Mouse (Mus musculus) adrenal gland, postnatal 25 days (tissue): Measurements from ENCODE around the gene Fcer1g. TPM values are rescaled to one million over a fixed set of nuclear protein-coding genes. Genes with fewer than 3 reads are reported as not detected.
A peak's percentile ranks its signal among the peaks of the same experiment; 100 is the strongest.

Experiments
- DNase-seq: peaks from one replicate; pipeline ENCODE4 v3.0.0; 2021; ENCODE audit warnings: mixed read lengths
- total RNA-seq: library from RNA; stranded (reverse); gene quantifications from 2 replicates; pipeline ENCODE4 v1.2.3, GENCODE M21; 2021

Gene Fcer1g
- total RNA-seq, 1 experiment from 2014 or later = 11.1 TPM

GRCm38 (mm10) chr1:171187851-171188700 is 46.1 kb downstream of the Fcer1g start:
- no peak for DNase-seq

- no peak for DNase-seq
Measured at GRCm38 (mm10) chr1:171185655-171186054, 48.5 kb downstream of the Fcer1g start.

- peak; percentile 21 for DNase-seq
Measured at GRCm38 (mm10) chr1:171184314-171184713, 49.9 kb downstream of the Fcer1g start.

GRCm38 (mm10) chr1:171183620-171184019 is 50.5 kb downstream of the Fcer1g start:
- DNase-seq = no peak

GRCm38 (mm10) chr1:171183025-171183424 is 51.1 kb downstream of the Fcer1g start:
- no peak for DNase-seq

Other genes starting within 250 kb of the Fcer1g start
- gene Fcgr4, start 215.4 kb downstream of the Fcer1g start, total RNA-seq = 0.76 and 1.6 TPM in 2 replicates
- 5.5 and 7.4 TPM in 2 replicates for gene Fcgr3, start 169.4 kb downstream of the Fcer1g start, total RNA-seq
- gene Cfap126, start 120.4 kb downstream of the Fcer1g start, total RNA-seq = 2.3 and 4.5 TPM in 2 replicates
- gene Sdhc, start 83.8 kb downstream of the Fcer1g start, total RNA-seq = 372 and 386 TPM in 2 replicates
- gene Mpz, start 83.7 kb downstream of the Fcer1g start, total RNA-seq = 0.88 and 2.9 TPM in 2 replicates
- gene Pcp4l1, start 38.1 kb downstream of the Fcer1g start, total RNA-seq = 36.1 and 37.7 TPM in 2 replicates
- gene Nr1i3, start 20.4 kb downstream of the Fcer1g start, total RNA-seq = 3.0 TPM in 1 of 2 replicates, not detected in the other
- gene Tomm40l, start 11.9 kb downstream of the Fcer1g start, total RNA-seq = 32.9 and 43.7 TPM in 2 replicates
- 2.1 and 105 TPM in 2 replicates for gene Apoa2, start 9.3 kb downstream of the Fcer1g start, total RNA-seq
- 0.62 and 0.67 TPM in 2 replicates for gene Adamts4, start 16.1 kb upstream of the Fcer1g start, total RNA-seq
- gene Ndufs2, start 17.0 kb upstream of the Fcer1g start, total RNA-seq = 565 and 662 TPM in 2 replicates
- 36.9 and 38.1 TPM in 2 replicates for gene B4galt3, start 36.0 kb upstream of the Fcer1g start, total RNA-seq
- 41.6 and 54.7 TPM in 2 replicates for gene Ppox, start 46.8 kb upstream of the Fcer1g start, total RNA-seq
- 47.8 and 50.5 TPM in 2 replicates for gene Usp21, start 53.6 kb upstream of the Fcer1g start, total RNA-seq
- gene Ufc1, start 60.7 kb upstream of the Fcer1g start, total RNA-seq = 132 and 151 TPM in 2 replicates
- gene Dedd, start 94.8 kb upstream of the Fcer1g start, total RNA-seq = 35.9 and 36.5 TPM in 2 replicates
- gene Nit1, start 111.3 kb upstream of the Fcer1g start, total RNA-seq = 83.2 and 86.9 TPM in 2 replicates
- 140 and 145 TPM in 2 replicates for gene Pfdn2, start 111.3 kb upstream of the Fcer1g start, total RNA-seq
- 1.4 and 4.9 TPM in 2 replicates for gene Klhdc9, start 126.4 kb upstream of the Fcer1g start, total RNA-seq
- 0.12 TPM in 1 of 2 replicates, not detected in the other for gene Nectin4, start 135.7 kb upstream of the Fcer1g start, total RNA-seq
- 1.8 and 2.2 TPM in 2 replicates for gene Arhgap30, start 154.6 kb upstream of the Fcer1g start, total RNA-seq
- gene Usf1, start 176.9 kb upstream of the Fcer1g start, total RNA-seq = 62.9 and 95.1 TPM in 2 replicates
- 5.2 and 6.3 TPM in 2 replicates for gene Tstd1, start 184.5 kb upstream of the Fcer1g start, total RNA-seq
- gene F11r, start 203.2 kb upstream of the Fcer1g start, total RNA-seq = 40.1 and 59.7 TPM in 2 replicates